10 mouse cellular contexts compared by ENCODE assay signal in genomic region chr1:155108412-155108811, GRCm38 (mm10). TPM values are rescaled to one million over a fixed set of nuclear protein-coding genes. Genes with fewer than 3 reads are reported as not detected.
A peak's percentile ranks its signal among the peaks of the same experiment; 100 is the strongest.
DNase-seq lines count a peak whose midpoint lies in the region; ATAC-seq and TF ChIP-seq lines count a peak whose summit lies in the region.
"Had no signal": no experiment of that assay in that cellular context is flagged by ENCODE, and none has a peak within 500 bp of the region (broad histone marks: within the 10 kb centered on the region; RNA-seq: fewer than 3 reads in every experiment).

No protein-coding gene starts in this region.

- WGBS in liver, embryonic 14.5 days (ENCODE audit: insufficient replicate concordance), result 37% methylated on average over 4 of the region's 4 CpGs

- peaks cover 0 to 4% of the 10 kb centered on the region in 2 experiments; a peak in 2 of 4 replicates for H3K4me1 ChIP-seq in liver, embryonic 14.5 days (replicated peaks; ENCODE audit: control insufficient read depth in 2 of 2, insufficient read depth in 2 of 2, low read length in 1 of 2)

- H3K9ac ChIP-seq in liver, embryonic 14.5 days (replicated peaks), result no peak overlapping the region

- H3K9me3 ChIP-seq in liver, embryonic 14.5 days (ENCODE audit: control insufficient read depth, low read length), result no peaks in the 10 kb centered on the region

- DNase-seq in heart, adult 18-20 months, result peak; percentile 33 to 46
- DNase-seq in heart, postnatal 25 days (ENCODE audit: low spot score), result no peak
- DNase-seq in 3134 (ENCODE audit: extremely low read depth, insufficient read length, low spot score) (peak; percentile 45), adipocyte (ENCODE audit: low spot score) (peak; percentile 86)
- no peak for DNase-seq in liver, embryonic 14.5 days (ENCODE audit: low read depth in 3 of 3, low spot score in 3 of 3)
- DNase-seq in kidney, postnatal 25 days, result no peak
- no peak for DNase-seq in neural tube, embryonic 10.5 days (ENCODE audit: extremely low spot score, low spot score)
- no peak for DNase-seq in cerebellum, postnatal 14 days
- DNase-seq: right cerebral cortex, adult 18-20 months had no signal

- TF ChIP-seq EP300 in liver, embryonic 14.5 days (IDR thresholded peaks at IDR 0.05; ENCODE audit: low read depth), result no peak

- peak; percentile 52; the same call in 1 of the 2 replicates for ATAC-seq in liver, embryonic 14.5 days (ENCODE audit: insufficient read depth)

- H3K27ac ChIP-seq in liver, embryonic 14.5 days, result no peak overlapping the region
- H3K27ac ChIP-seq: left cerebral cortex, adult 2 months had no signal

- H3K4me2 ChIP-seq in liver, embryonic 14.5 days (ENCODE audit: low read depth), result no peak overlapping the region

- intact Hi-C loops in heart, postnatal 25 days (cut with DNase I), result no loop called here

- no peaks in the 10 kb centered on the region for H3K36me3 ChIP-seq in liver, embryonic 14.5 days (replicated peaks; ENCODE audit: control insufficient read depth, insufficient read depth, low read depth)

- no peak for TF ChIP-seq CTCF in liver, embryonic 14.5 days (IDR thresholded peaks at IDR 0.05; ENCODE audit: low read depth)

- H3K27me3 ChIP-seq in liver, embryonic 14.5 days (ENCODE audit: control insufficient read depth, insufficient read depth, low read length), result no peaks in the 10 kb centered on the region; the same call in 1 of the 2 replicates

- H3K4me3 ChIP-seq in liver, embryonic 14.5 days (ENCODE audit: insufficient read depth in 1 of 2, low read depth in 2 of 2, low read length in 2 of 2), result no peak overlapping the region
- H3K4me3 ChIP-seq: left cerebral cortex, adult 2 months had no signal

RNA-seq across cellular contexts. Expression of gene Ier5, which starts 9.0 kb away (rescaled TPM):
- total RNA-seq in heart, adult 18-20 months (2021), result 10 to 100 TPM; 18.8 to 21.4 TPM
- 10 to 100 TPM; 12.7 to 16.5 TPM for total RNA-seq in heart, postnatal 25 days (2021)
- 4.9 and 5.8 TPM in 2 replicates for polyA plus RNA-seq in liver, embryonic 14.5 days (2012; rRNA removed)
- polyA plus RNA-seq in liver, embryonic 14.5 days (2014; fragmentation: Nextera tagmentation; extraction: Ambion mirVana), result 2.9 and 3.3 TPM in 2 replicates

RNA-seq across cellular contexts. Expression of gene Mr1, which starts 38.2 kb away (rescaled TPM):
- 1 to 10 TPM; 6.7 to 7.8 TPM for total RNA-seq in heart, adult 18-20 months (2021)
- 1 to 10 TPM; 5.9 to 6.4 TPM for total RNA-seq in heart, postnatal 25 days (2021)
- polyA plus RNA-seq in liver, embryonic 14.5 days (2012; rRNA removed), result 0.28 and 0.37 TPM in 2 replicates
- polyA plus RNA-seq in liver, embryonic 14.5 days (2014; fragmentation: Nextera tagmentation; extraction: Ambion mirVana), result 0.27 and 0.52 TPM in 2 replicates

RNA-seq across cellular contexts. Expression of gene Stx6, which starts 50.1 kb away (rescaled TPM):
- total RNA-seq in heart, adult 18-20 months (2021), result 10 to 100 TPM; 17.5 to 20.2 TPM
- total RNA-seq in heart, postnatal 25 days (2021), result 10 to 100 TPM; 25.2 to 26.5 TPM
- polyA plus RNA-seq in liver, embryonic 14.5 days (2012; rRNA removed), result 2.8 and 5.8 TPM in 2 replicates
- polyA plus RNA-seq in liver, embryonic 14.5 days (2014; fragmentation: Nextera tagmentation; extraction: Ambion mirVana), result 8.9 and 9.4 TPM in 2 replicates

Comparison
In these comparisons a context has a peak if more than half of its experiments do, and no peak if none do; other contexts are left out.
1. DNase-seq: peak in heart, adult 18-20 months (2 of 2), 3134 (single experiment) and adipocyte (single experiment); none in heart, postnatal 25 days (single experiment), liver, embryonic 14.5 days (0 of 3), kidney, postnatal 25 days (0 of 2), neural tube, embryonic 10.5 days (single experiment) and cerebellum, postnatal 14 days (0 of 2).